Mouse (Mus musculus) gonadal fat pad, adult 2 months (tissue): ENCODE data around the gene Znfx1. TPM values are rescaled to one million over a fixed set of nuclear protein-coding genes. Genes with fewer than 3 reads are reported as not detected.

Experiments
- DNase-seq: peaks from one replicate; pipeline ENCODE4 v3.0.0-alpha.2; 2012; ENCODE audit warnings: low read depth
- polyA plus RNA-seq: library from polyadenylated mRNA; depleted of rRNA; stranded (reverse); fragments of >200 nt; gene quantifications from 2 replicates; pipeline ENCODE4 v1.2.3, GENCODE M21; 2012

The Znfx1 gene
- polyA plus RNA-seq, 1 experiment = 58.5 TPM

GRCm38 (mm10) chr2:167053127-167053844 is 9.5 kb downstream of the Znfx1 start:
- DNase-seq = no peak

- no peak for DNase-seq
These were observed 14.0 kb downstream of the Znfx1 start for GRCm38 (mm10) chr2:167048698-167049358.

- peak; percentile 60 for DNase-seq
These were observed 14.6 kb downstream of the Znfx1 start for GRCm38 (mm10) chr2:167048223-167048622.

GRCm38 (mm10) chr2:167043400-167044121 is 19.3 kb downstream of the Znfx1 start:
- DNase-seq = no peak

GRCm38 (mm10) chr2:167039386-167039785 is 23.4 kb downstream of the Znfx1 start:
- no peak for DNase-seq

- DNase-seq = no peak
These were observed 24.1 kb downstream of the Znfx1 start for GRCm38 (mm10) chr2:167038716-167039115.

- no peak for DNase-seq
These were observed 24.5 kb downstream of the Znfx1 start for GRCm38 (mm10) chr2:167038297-167038696.

- no peak for DNase-seq
These were observed 25.1 kb downstream of the Znfx1 start for GRCm38 (mm10) chr2:167037710-167038109.

- no peak for DNase-seq
These were observed 32.3 kb downstream of the Znfx1 start for GRCm38 (mm10) chr2:167030507-167030906.

- no peak for DNase-seq
These were observed 34.3 kb downstream of the Znfx1 start for GRCm38 (mm10) chr2:167028553-167028952.

GRCm38 (mm10) chr2:167019396-167019795 is 43.4 kb downstream of the Znfx1 start:
- DNase-seq = no peak

GRCm38 (mm10) chr2:167015382-167015718 is 47.5 kb downstream of the Znfx1 start:
- DNase-seq = no peak

- DNase-seq = no peak
These were observed 48.0 kb downstream of the Znfx1 start, which contains the start of gene Ddx27 for GRCm38 (mm10) chr2:167014702-167015381. Gene Ddx27, plus strand, starts transcription at chr2:167015193.

GRCm38 (mm10) chr2:167010546-167010945 is 52.3 kb downstream of the Znfx1 start:
- no peak for DNase-seq

- no peak for DNase-seq
These were observed 53.3 kb downstream of the Znfx1 start for GRCm38 (mm10) chr2:167009483-167009882.

GRCm38 (mm10) chr2:167007565-167007964 is 55.2 kb downstream of the Znfx1 start:
- DNase-seq = peak; percentile 70

GRCm38 (mm10) chr2:167007001-167007491 is 55.8 kb downstream of the Znfx1 start:
- no peak for DNase-seq

- no peak for DNase-seq
These were observed 56.5 kb downstream of the Znfx1 start for GRCm38 (mm10) chr2:167006355-167006754.

- DNase-seq = no peak
These were observed 58.5 kb downstream of the Znfx1 start for GRCm38 (mm10) chr2:167004099-167004854.

- DNase-seq = no peak
These were observed 61.3 kb downstream of the Znfx1 start for GRCm38 (mm10) chr2:167001486-167001885.

GRCm38 (mm10) chr2:166996533-166996894 is 66.3 kb downstream of the Znfx1 start:
- no peak for DNase-seq
